Mouse (Mus musculus) left cerebral cortex, adult 9 months (tissue): Measurements from ENCODE around the gene Tdg.
A peak's percentile ranks its signal among the peaks of the same experiment; 100 is the strongest.
"Not testable (repeated sequence)": the region's sequence is repeated elsewhere in the genome, so short reads cannot be mapped to it uniquely, and the experiment has no call there.

Source experiments
- DNase-seq, 2 experiments: peaks; one replicate each; pipeline ENCODE4 v3.0.0; 2022; ENCODE audit warnings: low spot score in 2 of 2

The Tdg gene

DNA sequence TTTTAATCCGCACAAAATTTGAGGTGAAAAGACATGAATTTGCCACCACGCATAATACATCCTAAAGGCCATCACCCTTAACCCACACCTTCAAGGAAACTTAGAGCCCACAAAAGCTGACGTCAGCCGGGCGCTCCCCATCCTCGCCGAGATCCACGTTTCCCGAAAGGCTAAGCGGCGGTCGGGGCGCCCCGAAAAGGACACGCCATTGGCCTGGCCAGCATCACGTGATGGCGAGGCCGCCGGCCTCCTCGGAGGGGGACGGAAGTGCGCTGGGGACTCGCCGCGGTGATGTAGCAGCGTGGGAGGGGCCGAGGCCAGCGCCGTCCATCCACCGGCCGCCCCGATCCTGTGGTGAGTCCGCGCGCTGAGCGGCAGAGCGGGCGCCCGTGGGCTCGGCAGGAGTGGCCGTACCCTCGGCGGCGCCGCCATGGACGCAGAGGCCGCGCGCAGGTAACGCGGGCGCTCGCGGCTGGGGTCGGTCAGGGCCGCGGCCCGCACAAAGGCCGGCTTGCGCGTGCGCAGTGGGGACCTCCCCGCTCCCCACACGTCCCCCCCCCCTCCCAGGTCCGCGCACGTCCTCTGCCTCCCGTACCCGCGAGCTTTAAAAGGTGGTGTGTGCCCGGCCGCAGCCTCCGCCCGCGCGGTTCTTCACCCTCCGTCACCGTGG lies at the start of gene Tdg:
Gene Tdg, plus strand, starts transcription at position 243 of the 670 bp plus-strand sequence.
- DNase-seq, result peak; percentile 74 to 89

DNA sequence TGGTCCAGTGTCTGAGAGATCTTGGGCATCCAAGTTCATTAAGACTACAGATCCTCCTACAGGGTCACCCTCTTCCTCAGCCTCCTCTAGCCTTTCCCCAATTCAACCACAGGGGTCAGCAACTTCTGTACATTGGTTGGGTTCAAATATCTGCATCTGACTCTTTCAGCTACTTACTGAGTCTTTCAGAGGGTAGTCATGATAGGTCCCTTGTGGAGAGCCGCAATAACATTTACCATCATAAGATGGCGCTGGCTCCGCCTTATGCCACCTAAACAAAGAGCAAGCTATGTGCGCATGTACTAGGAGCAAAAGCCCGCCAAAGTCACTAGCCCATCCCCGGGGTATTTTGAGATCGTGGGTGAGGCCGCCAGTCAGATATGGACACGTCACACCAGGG lies 40.0 kb upstream of the Tdg start:
- not testable (repeated sequence) for DNase-seq

DNA sequence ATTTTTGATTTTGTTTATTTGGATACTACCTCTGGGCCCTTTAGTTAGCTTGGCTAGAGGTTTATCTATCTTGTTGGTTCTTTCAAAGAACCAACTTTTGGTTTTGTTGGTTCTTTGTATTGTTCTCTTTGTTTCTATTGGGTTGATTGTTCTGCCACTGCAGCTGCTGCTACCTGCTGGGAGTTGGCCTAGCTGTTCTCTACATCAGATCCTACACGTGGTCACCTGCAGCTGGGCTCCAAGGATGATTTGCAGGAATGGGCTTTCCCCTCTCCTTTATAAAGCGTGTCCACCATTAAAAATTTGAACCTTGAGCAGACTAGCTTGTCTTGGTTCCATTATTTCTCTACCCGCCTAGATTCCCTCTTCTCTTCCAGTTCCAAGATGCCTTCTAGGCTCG lies 35.2 kb upstream of the Tdg start:
- DNase-seq, result not testable (repeated sequence)

DNA sequence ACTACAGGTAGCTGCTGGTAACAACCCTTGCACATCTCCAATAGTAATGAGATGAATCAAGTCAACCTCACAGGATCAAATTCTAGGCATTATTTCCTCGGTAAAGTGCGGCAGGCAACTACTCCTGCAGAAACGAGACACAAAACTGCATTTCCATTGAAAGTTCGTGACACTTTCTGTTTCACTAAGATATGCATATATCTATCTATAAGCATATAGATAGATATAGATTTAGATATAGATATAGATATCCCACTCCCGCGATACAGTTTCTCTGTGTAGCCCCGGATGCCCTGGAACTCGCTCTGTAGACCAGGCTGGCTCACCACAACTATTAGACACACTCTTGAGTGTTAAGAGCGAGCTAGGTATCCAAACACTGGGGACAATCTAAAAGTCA lies 7.4 kb upstream of the Tdg start:
- no peak for DNase-seq

DNA sequence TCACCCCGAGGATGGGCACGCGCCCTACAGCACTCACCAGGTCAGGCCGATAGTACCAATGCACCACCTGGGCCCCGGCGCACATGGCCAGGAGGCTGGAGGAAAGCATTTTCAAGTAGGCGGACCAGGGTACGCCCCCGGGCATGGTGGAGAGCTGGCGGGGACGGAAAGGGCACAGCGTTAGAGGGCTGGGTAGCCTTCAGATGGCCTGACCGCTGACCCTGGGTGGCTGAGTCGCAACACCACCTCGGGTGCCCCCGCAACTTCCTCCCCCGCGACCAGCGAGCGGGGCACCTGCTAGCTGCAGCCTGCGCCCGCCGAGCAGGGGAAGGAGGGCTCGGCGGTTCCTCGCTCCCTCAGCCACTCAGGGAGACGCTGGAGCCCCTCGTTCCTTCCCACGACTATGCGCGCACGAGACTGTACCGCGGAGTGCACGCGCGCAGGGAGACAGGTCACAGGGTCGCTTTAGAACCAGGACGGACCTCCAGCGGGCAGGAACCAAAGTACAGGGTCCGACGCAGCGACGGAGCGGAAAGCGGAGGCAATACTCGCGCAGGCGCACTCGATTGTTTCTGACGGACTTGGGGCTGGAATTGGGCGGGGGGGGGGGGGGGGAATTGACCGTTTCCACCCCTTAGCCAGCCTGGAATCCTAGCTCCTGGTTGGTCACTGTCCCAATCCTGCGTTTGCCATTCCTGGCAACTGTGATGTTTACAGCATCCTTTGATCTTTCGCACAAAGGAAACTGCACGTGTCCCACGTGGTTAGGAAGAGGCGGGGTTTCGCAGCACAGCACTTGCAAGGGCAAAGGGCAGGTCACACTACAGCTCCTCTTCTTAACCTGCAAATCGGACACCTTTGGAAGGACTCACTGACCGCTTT lies 6.7 kb upstream of the Tdg start, which contains the start of gene 1190007I07Rik:
Gene 1190007I07Rik, minus strand, starts transcription at position 558 of the 882 bp plus-strand sequence.
- peak; percentile 68 to 82 for DNase-seq

DNA sequence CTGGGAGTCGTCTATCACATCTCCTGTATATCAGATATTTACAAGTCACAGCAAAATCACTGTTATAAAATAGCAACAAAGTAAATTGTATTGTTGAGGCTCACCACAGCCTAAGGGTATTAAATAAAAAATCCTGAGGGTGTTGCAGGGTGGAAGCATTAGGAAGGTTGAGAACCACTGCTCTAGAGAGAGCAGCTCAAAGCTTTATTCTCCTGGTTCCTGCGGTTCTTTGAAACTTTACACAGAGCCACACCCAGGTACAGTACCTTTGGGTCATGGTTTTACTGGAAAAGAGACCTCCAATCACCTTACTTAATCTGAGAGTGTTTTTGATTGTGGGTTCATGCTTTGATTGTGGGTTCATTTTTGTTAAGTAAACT lies 6.1 kb upstream of the Tdg start:
- not testable (repeated sequence) for DNase-seq

DNA sequence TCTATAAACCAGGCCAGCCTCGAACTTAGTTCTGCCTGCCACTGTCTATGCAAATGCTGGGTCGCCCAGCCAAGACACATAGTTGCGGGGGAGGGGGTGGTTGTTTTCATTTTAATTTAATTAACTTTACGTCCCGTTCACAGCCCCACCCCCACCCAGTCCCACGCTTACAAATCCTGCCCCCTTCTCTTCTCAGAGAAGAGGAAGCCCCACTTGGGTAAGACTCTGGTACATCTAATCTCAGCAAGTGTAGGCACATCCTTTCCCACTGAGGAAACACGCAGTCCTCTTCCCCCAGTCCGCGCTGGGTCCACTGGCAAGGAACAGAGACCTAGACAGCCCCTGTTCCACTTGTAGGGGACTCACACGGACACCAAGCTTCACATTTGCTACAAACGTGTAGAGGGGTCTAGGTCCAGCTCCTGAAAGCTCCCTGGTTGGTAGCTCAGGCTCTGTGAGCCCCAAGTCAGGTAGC lies 480 bp upstream of the Tdg start:
- no peak for DNase-seq

DNA sequence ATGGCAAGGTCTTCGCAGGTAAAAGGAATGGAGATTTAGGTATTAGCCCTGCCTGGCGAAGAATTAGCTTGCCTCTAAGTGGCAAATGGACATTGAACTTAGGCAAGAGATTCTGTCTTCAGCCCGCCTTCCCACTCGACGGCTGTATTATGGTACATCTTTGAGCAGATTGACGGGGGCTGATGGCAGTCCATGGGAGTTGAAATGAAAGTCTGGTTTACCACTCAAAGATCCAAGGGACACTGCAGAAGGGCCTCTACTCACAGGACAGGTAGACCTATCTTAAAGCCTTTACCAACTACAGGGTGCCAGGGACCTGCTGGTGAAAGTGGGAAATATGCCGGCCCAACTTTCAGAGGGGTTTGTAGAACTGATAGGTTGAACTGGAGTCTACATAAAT lies 869 bp downstream of the Tdg start:
- DNase-seq, result no peak

DNA sequence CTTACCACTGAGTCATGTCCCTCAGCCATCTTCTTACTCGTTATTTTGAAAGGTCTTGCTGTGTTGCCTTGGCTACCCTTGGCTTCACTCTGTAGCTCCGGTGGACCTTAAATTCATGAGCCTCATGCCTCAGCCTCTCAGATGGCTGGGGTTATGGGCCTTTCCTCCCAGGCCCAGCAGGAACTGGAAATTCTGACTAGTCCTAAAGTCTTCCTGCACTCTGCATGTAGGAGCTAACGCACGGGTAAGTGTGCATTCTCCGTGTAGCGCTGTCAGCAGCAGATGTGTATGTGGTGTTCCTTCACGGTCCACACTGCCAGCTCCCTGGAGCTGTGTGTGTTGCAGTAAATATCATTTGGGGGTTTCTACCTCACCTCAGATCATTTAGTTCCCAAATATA lies 1.5 kb downstream of the Tdg start:
- DNase-seq, result no peak

DNA sequence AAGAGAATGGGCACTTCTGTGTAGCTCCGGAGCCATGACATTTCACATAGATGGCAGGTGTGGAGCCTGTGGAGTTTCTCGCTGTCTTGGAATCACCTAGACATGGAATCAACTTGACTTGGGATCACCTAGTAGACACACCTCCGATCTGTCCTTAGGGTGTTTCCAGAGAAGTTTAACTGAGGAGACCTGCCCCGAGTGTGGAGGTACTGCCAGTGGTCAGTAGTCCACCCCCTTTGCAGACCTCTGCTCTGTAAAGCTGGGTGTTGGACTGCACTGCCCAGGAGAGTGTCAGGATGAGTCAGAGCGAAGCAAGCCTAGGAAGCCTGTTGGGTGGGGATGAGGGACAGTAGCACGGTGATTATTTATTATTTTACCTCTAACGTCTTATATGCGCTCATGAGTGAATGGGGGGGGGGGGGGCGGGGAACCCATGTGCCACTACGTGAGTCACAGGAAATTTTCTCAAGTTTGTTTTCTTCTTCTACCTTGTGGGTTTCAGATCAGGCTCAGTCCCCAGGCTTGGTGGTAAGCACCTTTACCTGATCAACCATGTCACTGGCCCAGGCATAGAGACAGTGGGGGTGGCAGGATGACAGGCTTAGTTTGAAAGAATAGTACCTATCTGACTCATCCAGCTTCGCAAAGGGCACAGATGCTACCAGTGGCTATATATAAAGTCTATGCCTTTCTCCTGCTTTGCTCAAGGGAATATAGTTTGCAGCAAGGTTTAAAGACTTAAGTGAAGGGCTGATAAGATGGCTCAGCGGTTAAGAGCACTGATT lies 3.1 kb downstream of the Tdg start:
- no peak for DNase-seq

DNA sequence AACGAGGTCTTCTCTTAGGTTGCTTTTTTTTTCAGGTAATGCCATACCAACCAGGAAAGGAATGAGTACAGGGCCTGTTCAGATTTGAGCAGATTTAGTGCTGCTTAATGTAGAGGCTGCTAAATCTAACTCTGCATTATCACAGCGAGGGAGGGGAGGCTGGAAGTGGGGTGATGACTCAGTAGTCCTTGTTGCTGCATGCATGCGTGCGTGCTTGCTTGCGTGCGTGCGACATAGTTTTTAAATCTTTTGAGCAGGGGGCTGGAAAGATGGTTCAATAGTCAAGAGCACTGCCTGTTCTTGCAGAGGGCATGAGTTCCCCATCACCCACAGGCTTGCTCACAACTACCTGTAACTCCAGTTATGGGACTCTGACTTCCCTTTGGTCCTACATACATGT lies 4.7 kb downstream of the Tdg start:
- no peak for DNase-seq

DNA sequence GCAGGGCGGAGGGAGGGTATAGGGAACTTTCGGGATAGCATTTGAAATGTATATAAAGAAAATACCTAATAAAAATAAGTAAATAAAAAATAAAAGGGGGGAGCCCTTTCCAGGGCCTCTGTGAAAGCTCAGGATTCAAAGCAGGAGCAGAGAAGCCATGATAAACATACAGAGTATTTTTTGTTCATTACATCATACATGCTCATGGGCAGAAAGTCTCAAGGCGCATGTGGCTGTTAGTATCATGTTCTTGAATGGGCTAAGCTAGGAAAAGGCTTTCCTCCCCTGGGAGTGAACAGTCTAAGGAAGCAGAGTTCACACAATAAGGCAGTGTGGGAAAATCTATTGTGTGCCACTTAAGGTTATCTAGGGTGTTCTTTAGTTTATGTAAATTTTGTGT lies 6.7 kb downstream of the Tdg start:
- DNase-seq, result no peak

DNA sequence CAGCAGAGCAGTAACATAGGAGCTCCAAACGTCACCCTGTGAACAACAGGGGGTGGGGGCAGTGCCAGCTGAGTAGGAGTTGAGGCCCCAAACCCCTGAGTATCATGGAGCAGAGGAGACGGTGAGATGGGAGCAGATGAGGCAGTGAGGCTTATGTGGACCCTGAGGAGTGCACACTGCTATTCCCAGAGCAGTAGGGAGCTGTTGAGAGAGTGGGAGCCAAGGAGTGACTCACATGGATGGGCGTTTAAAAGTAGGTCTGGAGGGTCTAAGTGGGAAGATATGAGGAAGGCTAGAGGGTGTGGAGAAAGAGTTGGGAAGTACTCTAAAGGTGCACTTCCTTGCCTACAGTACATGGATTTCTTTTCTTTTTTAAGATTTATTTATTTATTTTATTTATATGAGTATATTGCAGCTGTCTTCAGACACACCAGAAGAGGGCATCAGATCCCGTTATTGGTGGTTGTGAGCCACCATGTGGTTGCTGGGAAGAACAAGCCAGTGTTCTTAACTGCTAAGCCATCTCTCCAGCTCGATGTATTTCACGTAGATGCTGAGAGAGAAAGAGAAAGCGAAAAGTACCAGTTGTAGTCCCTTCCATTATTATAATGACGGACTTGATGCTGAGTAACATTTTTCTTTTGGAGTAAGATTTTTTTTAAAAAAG lies 9.5 kb downstream of the Tdg start:
- DNase-seq, result no peak

DNA sequence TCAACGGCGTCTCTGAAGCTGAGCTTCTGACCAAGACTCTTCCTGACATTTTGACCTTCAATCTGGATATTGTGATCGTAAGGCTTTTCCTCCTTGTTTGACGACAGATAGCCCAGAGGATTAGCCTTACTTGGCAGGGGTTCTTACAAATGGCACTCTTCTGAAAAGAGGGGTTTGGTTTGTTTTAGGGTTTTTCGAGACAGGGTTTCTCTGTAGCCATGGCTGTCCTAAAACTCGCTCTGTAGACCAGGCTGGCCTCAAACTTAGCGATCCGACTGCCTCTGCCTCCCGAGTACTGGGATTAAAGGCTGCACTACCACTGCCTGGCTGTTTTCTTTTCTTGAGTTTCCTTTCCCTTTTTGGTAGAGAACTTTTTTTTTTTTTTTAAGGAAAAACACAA lies 11.9 kb downstream of the Tdg start:
- no peak for DNase-seq

DNA sequence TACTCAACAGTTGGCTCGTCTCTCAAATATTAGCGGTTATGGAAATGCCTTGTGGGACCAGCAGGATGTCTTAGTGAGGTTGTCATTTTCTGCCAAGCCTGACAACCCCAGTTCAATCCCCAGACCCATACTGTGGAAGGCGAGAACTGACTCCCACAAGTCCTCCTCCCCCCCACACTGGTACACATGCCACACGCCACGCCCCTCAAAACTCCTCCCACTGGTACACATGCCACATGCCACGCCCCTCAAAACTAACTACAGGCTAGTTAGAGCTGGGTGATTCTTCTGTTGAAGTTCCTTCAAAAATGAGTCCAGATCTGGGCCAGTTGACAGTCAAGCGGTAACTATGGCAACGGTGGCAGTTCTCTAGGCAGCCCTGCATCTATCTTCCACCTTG lies 16.5 kb downstream of the Tdg start:
- DNase-seq, result no peak

DNA sequence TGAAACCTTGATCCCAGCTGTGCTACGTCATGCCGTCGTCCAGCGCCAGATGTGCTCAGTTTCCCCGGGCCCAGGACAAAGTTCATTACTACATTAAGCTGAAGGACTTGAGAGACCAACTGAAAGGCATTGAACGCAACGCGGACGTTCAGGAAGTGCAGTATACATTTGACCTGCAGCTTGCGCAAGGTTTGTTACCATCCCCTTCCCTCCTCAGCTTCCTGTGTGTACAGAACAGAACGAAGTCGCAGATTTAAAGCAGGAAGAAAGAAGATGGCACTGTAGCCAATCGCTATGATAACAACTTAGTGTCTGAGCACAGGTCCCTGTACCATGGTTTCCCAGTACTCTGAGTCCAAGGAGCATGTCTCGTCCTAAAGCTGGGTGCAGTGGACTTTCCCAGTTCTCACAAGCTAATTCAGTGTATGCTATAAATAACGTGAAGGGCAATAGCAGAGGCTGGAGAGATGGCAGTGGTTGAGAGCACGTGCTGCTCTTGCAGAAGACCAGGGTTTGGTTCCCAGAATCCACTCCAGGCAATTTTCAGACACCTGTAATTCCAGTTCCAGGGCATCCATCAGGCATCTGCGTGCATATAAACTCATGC lies 17.7 kb downstream of the Tdg start:
- DNase-seq, result no peak

DNA sequence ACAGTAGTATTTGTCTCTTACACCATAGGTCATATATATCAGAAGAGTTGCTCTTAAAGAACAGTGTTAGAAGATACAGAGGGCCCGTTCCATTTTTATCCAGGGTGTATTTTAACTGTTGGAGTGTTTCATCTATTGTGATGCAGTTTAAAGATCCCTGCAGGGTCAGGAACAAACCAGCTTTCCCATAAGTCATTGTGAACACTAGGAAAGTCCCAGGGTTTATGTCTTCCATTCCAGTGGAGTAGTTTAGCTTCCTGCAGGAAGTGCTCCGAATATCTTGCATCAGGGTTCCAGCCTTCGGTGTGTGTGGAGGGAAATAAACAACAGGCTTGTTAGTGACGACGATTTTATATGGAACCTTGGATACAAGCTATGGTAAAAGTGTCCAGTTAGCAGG lies 21.6 kb downstream of the Tdg start:
- DNase-seq, result no peak

DNA sequence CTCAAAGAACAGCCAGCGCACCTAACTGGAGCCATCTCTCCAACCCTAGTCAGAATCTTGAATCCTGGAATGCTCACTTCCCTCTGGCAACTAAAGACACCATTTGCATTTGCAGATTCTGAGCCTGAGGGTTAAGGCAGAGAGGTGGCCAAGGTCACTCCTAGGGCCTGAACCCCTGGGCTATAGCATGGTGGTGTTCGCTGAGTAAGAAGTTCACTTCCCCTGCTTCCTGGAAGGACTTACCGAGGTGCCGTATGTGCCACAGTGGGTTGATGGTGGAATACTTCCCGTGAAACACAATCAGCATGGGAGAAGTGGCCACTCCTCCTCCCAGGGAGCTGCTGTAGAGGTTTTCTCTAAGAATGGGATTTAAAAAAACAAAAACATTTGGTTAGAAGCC lies 23.0 kb downstream of the Tdg start:
- no peak for DNase-seq

DNA sequence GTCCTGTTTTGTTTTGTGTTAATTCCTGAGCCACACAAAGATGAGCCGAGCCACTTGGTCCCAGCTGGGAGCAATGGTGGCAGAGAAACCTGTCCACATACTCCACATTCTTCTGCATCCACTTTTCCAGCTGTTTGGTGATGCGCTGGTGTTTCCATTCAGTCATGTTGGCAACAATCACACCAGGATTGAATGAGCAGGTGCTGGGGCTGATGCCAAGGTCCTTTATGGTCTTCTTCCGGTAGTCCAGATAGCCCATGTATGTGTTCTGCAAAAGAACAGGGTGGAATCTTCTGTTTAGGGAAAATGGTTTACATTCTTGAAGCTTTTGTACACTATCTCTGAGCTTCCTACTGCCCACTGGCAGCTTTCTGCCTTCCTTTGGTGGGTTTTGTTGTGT lies 25.0 kb downstream of the Tdg start:
- DNase-seq, result no peak

DNA sequence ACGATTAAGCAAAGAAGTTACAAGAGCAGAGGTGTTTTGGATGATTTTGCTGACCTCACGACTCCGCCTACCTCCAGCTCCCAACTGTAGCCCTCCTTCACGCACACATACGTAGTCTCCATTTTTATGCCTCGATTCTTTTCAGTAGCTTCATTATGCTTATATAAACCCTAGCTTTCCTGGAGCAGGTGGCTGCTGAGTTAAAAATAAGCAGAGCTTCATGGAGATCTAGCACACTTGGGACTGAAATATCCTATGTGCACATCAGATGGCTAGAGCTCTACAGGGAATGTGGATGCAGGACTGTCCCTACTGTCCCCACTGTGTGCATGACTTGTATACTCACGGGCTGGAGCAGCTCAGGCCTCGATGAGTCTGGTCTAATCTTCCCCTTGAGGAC lies 32.2 kb downstream of the Tdg start:
- DNase-seq, result peak; percentile 75 to 80

DNA sequence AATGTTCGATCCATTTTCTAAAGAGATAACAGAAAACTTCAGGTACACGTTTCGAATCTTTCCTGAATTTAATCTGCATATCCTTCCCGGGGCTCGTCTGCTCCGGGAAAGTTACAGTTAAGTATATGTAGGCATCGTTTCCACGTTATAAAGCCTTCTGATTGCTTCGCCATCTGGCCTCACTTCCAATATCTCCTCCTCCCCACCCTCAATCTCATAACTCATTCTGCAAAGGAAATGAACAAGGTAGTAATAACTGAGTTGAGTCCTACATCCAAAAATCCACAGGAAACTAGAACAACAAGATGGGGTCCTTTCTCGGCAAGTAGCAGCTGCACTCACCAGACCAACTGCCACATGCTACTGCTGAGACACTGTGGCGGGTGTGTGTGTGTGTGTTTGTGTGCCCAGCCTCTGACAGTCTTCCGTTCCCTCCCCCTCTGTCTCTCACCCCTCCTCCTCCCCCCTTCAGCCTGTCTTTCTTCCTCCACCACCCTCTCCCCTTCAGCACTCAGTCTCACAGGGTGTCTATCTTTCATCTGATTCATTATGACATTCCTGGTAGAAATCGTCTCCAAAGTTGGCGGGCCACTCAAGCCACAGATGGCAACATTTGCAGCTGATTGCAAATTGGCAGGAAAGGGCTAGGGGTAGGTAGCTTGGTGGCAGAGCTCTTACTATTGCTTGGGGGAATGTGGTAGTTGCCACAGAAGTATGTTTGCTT lies 32.8 kb downstream of the Tdg start:
- DNase-seq, result peak in 1 of 2 experiments; percentile 66
